ENCODE assay signal across 32 mouse cellular contexts in the genomic region with DNA sequence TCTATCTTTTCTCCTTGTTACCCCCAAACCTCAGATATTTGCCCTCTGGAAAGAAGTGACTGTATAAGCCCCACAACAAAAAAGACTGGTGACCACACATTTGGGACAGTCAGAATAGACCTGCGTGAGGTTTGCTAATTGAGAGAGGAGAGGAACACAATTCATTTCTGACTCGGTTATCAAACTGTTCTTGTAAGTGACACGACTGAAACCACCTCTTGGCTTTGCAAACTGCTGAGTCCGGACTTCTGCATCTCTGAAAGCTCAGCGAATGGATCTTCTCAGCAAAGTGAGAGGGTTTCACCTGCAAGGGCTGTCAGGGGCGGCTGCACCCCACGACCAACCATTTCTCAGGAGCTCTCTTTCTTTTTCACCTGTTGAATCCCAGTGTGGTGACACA. TPM values are rescaled to one million over a fixed set of nuclear protein-coding genes. Genes with fewer than 3 reads are reported as not detected.
DNase-seq lines count a peak whose midpoint lies in the region; ATAC-seq and TF ChIP-seq lines count a peak whose summit lies in the region.
"Had no signal": no experiment of that assay in that cellular context is flagged by ENCODE, and none has a peak within 500 bp of the region (broad histone marks: within the 10 kb centered on the region; RNA-seq: fewer than 3 reads in every experiment).

No protein-coding gene starts in this region.

- no peaks in the 10 kb centered on the region for H3K79me2 ChIP-seq in CH12.LX (replicated peaks; ENCODE audit: control insufficient read depth, extremely low read depth, insufficient read depth, poor library complexity, severe bottlenecking)

- no peak for TF ChIP-seq EP300 in CH12.LX (IDR thresholded peaks at IDR 0.05; ENCODE audit: low read length)

- no peak overlapping the region for H3K27ac ChIP-seq in midbrain, embryonic 11.5 days (ENCODE audit: low read depth, low read length)
- no peak overlapping the region for H3K27ac ChIP-seq in midbrain, embryonic 14.5 days (replicated peaks; ENCODE audit: low read depth, low read length)
- no peak overlapping the region for H3K27ac ChIP-seq in CH12.LX (ENCODE audit: insufficient read depth, low read depth)
- no peak overlapping the region for H3K27ac ChIP-seq in hindbrain, embryonic 13.5 days
- H3K27ac ChIP-seq: forebrain, embryonic 10.5 days; gastrocnemius, adult 2 months; heart, embryonic 10.5 days; heart, embryonic 13.5 days; hindbrain, embryonic 15.5 days had no signal

- H3K36me3 ChIP-seq in midbrain, embryonic 11.5 days (ENCODE audit: control insufficient read depth, insufficient read depth, low read length): no peaks in the 10 kb centered on the region
- H3K36me3 ChIP-seq in midbrain, embryonic 14.5 days (ENCODE audit: control insufficient read depth, insufficient read depth, low read length): no peaks in the 10 kb centered on the region
- no peaks in the 10 kb centered on the region for H3K36me3 ChIP-seq in CH12.LX (replicated peaks in 1 of 2; ENCODE audit: control insufficient read depth in 1 of 2, insufficient read depth in 1 of 2, low read length in 1 of 2)
- H3K36me3 ChIP-seq in hindbrain, embryonic 13.5 days: no peaks in the 10 kb centered on the region
- H3K36me3 ChIP-seq: forebrain, embryonic 10.5 days; heart, embryonic 10.5 days; heart, embryonic 13.5 days; hindbrain, embryonic 15.5 days had no signal

- DNase-seq in midbrain, embryonic 11.5 days (ENCODE audit: low spot score, missing footprints): peak; percentile 35
- no peak for DNase-seq in midbrain, embryonic 14.5 days
- no peak for DNase-seq in CH12.LX (ENCODE audit: extremely low read depth)
- DNase-seq in layer of hippocampus, postnatal 14 days (ENCODE audit: low spot score in 2 of 2): no peak
- DNase-seq: adrenal gland, adult 8-10 months; adrenal gland, postnatal 25 days; B cell, adult 2 months; cerebellum, adult 11-12 months; cerebellum, adult 8-10 months; cerebellum, postnatal 14 days; forebrain, postnatal 0 days; gastrocnemius, adult 2 months; gastrocnemius, postnatal 14 days; heart, adult 18-20 months; heart, postnatal 14 days; heart, postnatal 4 days; kidney, adult 18-20 months had no signal

- H3K4me3 ChIP-seq in midbrain, embryonic 11.5 days (ENCODE audit: low read depth, low read length): no peak overlapping the region
- no peak overlapping the region for H3K4me3 ChIP-seq in midbrain, embryonic 14.5 days (replicated peaks; ENCODE audit: low read depth, low read length)
- no peak overlapping the region for H3K4me3 ChIP-seq in CH12.LX (replicated peaks in 1 of 3; ENCODE audit: low read depth in 2 of 3, low read length in 2 of 3, poor library complexity in 1 of 3)
- H3K4me3 ChIP-seq in hindbrain, embryonic 13.5 days: no peak overlapping the region
- H3K4me3 ChIP-seq: forebrain, embryonic 10.5 days; gastrocnemius, adult 2 months; heart, embryonic 10.5 days; heart, embryonic 13.5 days; hindbrain, embryonic 15.5 days had no signal

- in situ Hi-C loops in CH12.LX (cut with MboI; ENCODE audit: low pct_ligation_motif_present, low pct_unique_long_range_greater_than_20kb, low sequenced_read_pairs): no loop called here

- no peak for TF ChIP-seq CTCF in CH12.LX (conservative IDR thresholded peaks at IDR 0.05 in 1 of 2, IDR thresholded peaks at IDR 0.05 in 1 of 2; ENCODE audit: low read depth in 2 of 2, low read length in 2 of 2)

- H3K4me1 ChIP-seq in midbrain, embryonic 11.5 days (ENCODE audit: control insufficient read depth, insufficient read depth, low read length): no peaks in the 10 kb centered on the region
- no peaks in the 10 kb centered on the region for H3K4me1 ChIP-seq in midbrain, embryonic 14.5 days (ENCODE audit: control insufficient read depth, insufficient read depth, low read length)
- peaks cover 0 to 3% of the 10 kb centered on the region in 2 experiments; a peak in 1 of 4 replicates for H3K4me1 ChIP-seq in CH12.LX (ENCODE audit: control insufficient read depth in 1 of 2, insufficient read depth in 2 of 2)
- H3K4me1 ChIP-seq in hindbrain, embryonic 13.5 days (replicated peaks): no peaks in the 10 kb centered on the region
- H3K4me1 ChIP-seq: heart, embryonic 10.5 days; hindbrain, embryonic 15.5 days had no signal

- H3K4me2 ChIP-seq in midbrain, embryonic 11.5 days: no peak overlapping the region
- H3K4me2 ChIP-seq in midbrain, embryonic 14.5 days (ENCODE audit: low read length): no peak overlapping the region
- H3K4me2 ChIP-seq in CH12.LX (ENCODE audit: insufficient read depth, low read depth, poor library complexity, severe bottlenecking): peak overlapping the region; percentile 0; the same call in 1 of the 2 replicates
- no peak overlapping the region for H3K4me2 ChIP-seq in hindbrain, embryonic 13.5 days
- H3K4me2 ChIP-seq: heart, embryonic 13.5 days; hindbrain, embryonic 15.5 days had no signal

- dilution Hi-C loops in CH12.LX (cut with MboI; ENCODE audit: extremely low pct_ligation_motif_present, extremely low pct_unique_long_range_greater_than_20kb, low sequenced_read_pairs): no loop called here

- 89% methylated on average over 7 of the region's 7 CpGs for WGBS in midbrain, embryonic 11.5 days
- 91% methylated on average over 7 of the region's 7 CpGs for WGBS in midbrain, embryonic 14.5 days
- WGBS in hindbrain, embryonic 13.5 days: 85% methylated on average over 7 of the region's 7 CpGs

- ATAC-seq in midbrain, embryonic 11.5 days (ENCODE audit: low FRiP score): no peak
- ATAC-seq in midbrain, embryonic 14.5 days (ENCODE audit: low FRiP score, low TSS enrichment): no peak
- peak; percentile 58 for ATAC-seq in inflammation-experienced regulatory T-cells, adult 6 months
- ATAC-seq in hindbrain, embryonic 13.5 days (ENCODE audit: low FRiP score): no peak
- ATAC-seq: forebrain, embryonic 14.5 days; forebrain, postnatal 0 days; intestine, embryonic 16.5 days had no signal

- no peak for TF ChIP-seq POLR2A in CH12.LX (IDR thresholded peaks at IDR 0.05; ENCODE audit: low read depth, low read length)

- no peaks in the 10 kb centered on the region for H3K27me3 ChIP-seq in midbrain, embryonic 11.5 days (ENCODE audit: control insufficient read depth, insufficient read depth, low read length)
- H3K27me3 ChIP-seq in midbrain, embryonic 14.5 days (ENCODE audit: control insufficient read depth, insufficient read depth, low read length): no peaks in the 10 kb centered on the region
- H3K27me3 ChIP-seq in CH12.LX (replicated peaks): peaks cover 3% of the 10 kb centered on the region
- no peaks in the 10 kb centered on the region for H3K27me3 ChIP-seq in hindbrain, embryonic 13.5 days
- H3K27me3 ChIP-seq: heart, embryonic 13.5 days; hindbrain, embryonic 15.5 days had no signal

- no peak for TF ChIP-seq RAD21 in CH12.LX (IDR thresholded peaks at IDR 0.05; ENCODE audit: low read depth, low read length)

- no peaks in the 10 kb centered on the region for H3K9me3 ChIP-seq in midbrain, embryonic 11.5 days (ENCODE audit: control insufficient read depth, low read length)
- H3K9me3 ChIP-seq in midbrain, embryonic 14.5 days (ENCODE audit: control insufficient read depth, low read length): no peaks in the 10 kb centered on the region
- no peaks in the 10 kb centered on the region for H3K9me3 ChIP-seq in CH12.LX (replicated peaks; ENCODE audit: low read length)
- H3K9me3 ChIP-seq in hindbrain, embryonic 13.5 days: no peaks in the 10 kb centered on the region
- H3K9me3 ChIP-seq: forebrain, embryonic 10.5 days; heart, embryonic 10.5 days; heart, embryonic 13.5 days; hindbrain, embryonic 15.5 days had no signal

- H3K9ac ChIP-seq in midbrain, embryonic 11.5 days (ENCODE audit: low read length): no peak overlapping the region
- no peak overlapping the region for H3K9ac ChIP-seq in midbrain, embryonic 14.5 days (replicated peaks; ENCODE audit: low read length)
- no peak overlapping the region for H3K9ac ChIP-seq in CH12.LX (ENCODE audit: insufficient read depth, low read depth)
- H3K9ac ChIP-seq in hindbrain, embryonic 13.5 days: no peak overlapping the region
- H3K9ac ChIP-seq: forebrain, postnatal 0 days; heart, embryonic 13.5 days; hindbrain, embryonic 15.5 days had no signal

TF ChIP-seq in CH12.LX, 34 proteins besides CTCF, POLR2A, EP300 and RAD21:
- TF ChIP-seq MAFK (IDR thresholded peaks at IDR 0.05; ENCODE audit: insufficient replicate concordance, low read length) (peak; percentile 48; the same call in 1 of the 2 replicates), SMC3 (IDR thresholded peaks at IDR 0.05; ENCODE audit: low read depth, low read length) (no peak)

RNA-seq across cellular contexts. Expression of a gene that starts 43.6 kb away (rescaled TPM):
- not detected in 2 replicates for polyA plus RNA-seq in midbrain, embryonic 11.5 days (2014; fragmentation: Nextera tagmentation; extraction: Ambion mirVana)
- polyA plus RNA-seq in midbrain, embryonic 14.5 days (2014; fragmentation: Nextera tagmentation; extraction: Ambion mirVana): not detected in 2 replicates
- total RNA-seq in CH12.LX (2012; rRNA removed) (27.4 and 54.7 TPM in 2 replicates), CH12.LX (2014; rRNA removed) (49.8 and 53.7 TPM in 2 replicates)
- 11.6 and 13.1 TPM in 2 replicates for polyA plus RNA-seq in CH12.LX (2012; ENCODE audit: insufficient read length, low read depth)
- 100 to 1,000 TPM; 121 to 243 (median 214) TPM for polyA plus RNA-seq in inflammation-experienced regulatory T-cells, adult 6 months (2017; shearing (Covaris generic))
- total RNA-seq in layer of hippocampus, postnatal 14 days (2021): not detected
- not detected in 2 replicates for polyA plus RNA-seq in hindbrain, embryonic 13.5 days (2015; fragmentation: Nextera tagmentation; extraction: Ambion mirVana)
- total RNA-seq: adrenal gland, adult 8-10 months; gastrocnemius, postnatal 14 days; gastrocnemius, postnatal 4 days; heart, postnatal 4 days; MEL had no signal
- polyA plus RNA-seq: brain, embryonic 14.5 days; embryonic facial prominence, embryonic 11.5 days; embryonic facial prominence, embryonic 14.5 days; forebrain, embryonic 10.5 days; forebrain, embryonic 14.5 days; forebrain, postnatal 0 days; frontal cortex, adult 2 months; heart, embryonic 10.5 days; hindbrain, embryonic 11.5 days; hindbrain, embryonic 15.5 days; intestine, embryonic 16.5 days had no signal

RNA-seq across cellular contexts. Expression of a gene that starts 47.3 kb away (rescaled TPM):
- 0.04 and 0.10 TPM in 2 replicates for polyA plus RNA-seq in midbrain, embryonic 11.5 days (2014; fragmentation: Nextera tagmentation; extraction: Ambion mirVana)
- polyA plus RNA-seq in midbrain, embryonic 14.5 days (2014; fragmentation: Nextera tagmentation; extraction: Ambion mirVana): not detected in 2 replicates
- total RNA-seq in CH12.LX (2012; rRNA removed) (0.08 and 0.13 TPM in 2 replicates), CH12.LX (2014; rRNA removed) (not detected in 2 replicates)
- 0.11 TPM in 1 of 2 replicates, not detected in the other for polyA plus RNA-seq in CH12.LX (2012; ENCODE audit: insufficient read length, low read depth)
- polyA plus RNA-seq in inflammation-experienced regulatory T-cells, adult 6 months (2017; shearing (Covaris generic)): 100 to 1,000 TPM; 358 to 373 (median 359) TPM
- total RNA-seq in layer of hippocampus, postnatal 14 days (2021): under 1 TPM; 0.17 to 0.21 TPM
- 0.08 and 0.49 TPM in 2 replicates for polyA plus RNA-seq in hindbrain, embryonic 13.5 days (2015; fragmentation: Nextera tagmentation; extraction: Ambion mirVana)
- total RNA-seq: adrenal gland, postnatal 25 days; MEL had no signal
- polyA plus RNA-seq: hindbrain, embryonic 15.5 days had no signal

Comparison
In these comparisons a context has a peak if more than half of its experiments do, and no peak if none do; other contexts are left out.
1. RNA of a gene that starts 43.6 kb away (polyA plus RNA-seq): 121 to 243 TPM in inflammation-experienced regulatory T-cells, adult 6 months and 11.6 to 13.1 TPM in CH12.LX; not detected in midbrain, embryonic 11.5 days, not detected in midbrain, embryonic 14.5 days and not detected in hindbrain, embryonic 13.5 days; every median in the first group is over 10 times any median in the second.
2. RNA of a gene that starts 47.3 kb away (polyA plus RNA-seq): 358 to 373 TPM in inflammation-experienced regulatory T-cells, adult 6 months; 0.08 to 0.49 TPM in hindbrain, embryonic 13.5 days, 0.04 to 0.10 TPM in midbrain, embryonic 11.5 days, 0.11 TPM in CH12.LX and not detected in midbrain, embryonic 14.5 days; every median in the first group is over 100 times any median in the second.